Mouse (Mus musculus): ENCODE measurements at regions not wholly inside any gene's neighbourhood (a gene's known extent, or its start where the extent isn't known, plus 50 kb on each side); places are given as distances from the start of the nearest gene placed in this dataset.

DNA sequence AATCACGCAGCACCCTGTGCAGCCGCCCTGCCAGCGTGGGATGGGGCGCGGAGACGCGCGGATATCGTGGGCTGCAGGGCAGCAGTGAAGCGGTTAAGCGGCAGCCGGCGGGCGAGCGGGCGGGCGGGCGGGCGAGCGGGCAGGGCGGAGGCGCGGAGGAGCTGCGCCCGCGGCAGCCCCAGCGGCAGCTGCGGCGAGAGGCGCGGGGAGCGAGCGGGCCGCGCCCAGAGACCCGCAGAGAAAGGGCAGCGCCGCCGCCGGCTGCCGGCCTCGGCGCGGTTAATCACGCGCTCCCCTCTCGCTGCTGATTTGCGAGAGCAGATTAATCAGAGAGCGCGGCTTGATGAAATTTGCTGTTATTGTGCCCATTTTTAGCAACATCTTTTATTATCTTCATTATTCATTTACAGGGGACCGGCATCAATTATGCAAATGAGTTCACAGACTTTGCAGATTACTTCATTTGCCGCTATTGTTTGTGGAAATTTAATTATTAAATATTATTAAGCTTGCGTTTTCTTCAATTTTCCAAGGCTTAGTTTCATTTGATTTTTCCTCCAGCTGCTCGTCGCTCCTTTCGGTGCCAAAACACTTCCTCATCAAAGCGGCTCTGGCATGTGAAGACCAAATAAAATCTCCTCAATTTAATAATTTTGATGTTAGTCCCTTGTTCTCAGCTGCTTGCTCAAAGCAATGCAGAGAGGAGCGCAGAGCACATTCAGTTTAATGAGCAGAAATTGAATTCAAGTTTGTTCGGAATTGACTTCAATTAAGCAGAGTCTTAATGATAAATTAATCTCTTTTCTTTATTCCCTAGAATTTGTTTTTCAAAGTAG, 219.2 kb upstream of the Pkn2 start:
- TF ChIP-seq CTCF (IDR thresholded peaks at IDR 0.05), result no peak
- no peak for TF ChIP-seq EP300 (IDR thresholded peaks at IDR 0.05)

All from lung, postnatal 0 days (tissue).